ENCODE assay signal across 8 mouse cellular contexts in the genomic region with DNA sequence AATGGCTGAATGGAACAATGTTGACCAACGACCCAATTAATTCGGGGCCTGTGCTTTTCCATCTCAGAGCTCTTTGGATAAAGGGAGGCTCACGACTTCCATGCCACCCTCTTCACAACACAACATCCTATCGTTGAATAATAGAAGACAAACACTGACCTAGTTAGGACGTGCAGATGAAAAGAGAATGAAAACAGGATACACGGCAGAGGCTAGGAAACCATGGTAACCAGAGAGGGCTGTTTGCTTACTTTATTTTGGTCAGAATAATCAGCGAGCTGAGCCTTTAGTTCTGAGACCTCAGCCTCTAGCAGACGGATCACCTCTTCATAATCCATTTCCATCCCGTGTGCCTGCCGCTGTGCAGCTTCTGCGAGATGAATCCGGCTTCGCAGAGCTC.
DNase-seq lines count a peak whose midpoint lies in the region; ATAC-seq and TF ChIP-seq lines count a peak whose summit lies in the region.

No protein-coding gene starts in this region.

- H3K4me2 ChIP-seq in hindbrain, embryonic 11.5 days (replicated peaks; ENCODE audit: low read depth, low read length) = no peak overlapping the region
- H3K4me2 ChIP-seq in liver, postnatal 0 days (ENCODE audit: low read depth, low read length) = no peak overlapping the region

- no peak overlapping the region for H3K4me3 ChIP-seq in hindbrain, embryonic 11.5 days (ENCODE audit: low read depth, low read length)
- no peak overlapping the region for H3K4me3 ChIP-seq in liver, postnatal 0 days (ENCODE audit: low read depth, low read length)

- peaks cover 20% of the 10 kb centered on the region for H3K27me3 ChIP-seq in hindbrain, embryonic 11.5 days (ENCODE audit: control insufficient read depth, insufficient read depth, low read length)
- no peaks in the 10 kb centered on the region for H3K27me3 ChIP-seq in liver, postnatal 0 days (ENCODE audit: insufficient read depth, low read length)

- 26% methylated on average over 13 of the region's 13 CpGs for WGBS in hindbrain, embryonic 11.5 days
- 76% methylated on average over 13 of the region's 13 CpGs for WGBS in liver, postnatal 0 days (ENCODE audit: insufficient replicate concordance)

- H3K9me3 ChIP-seq in hindbrain, embryonic 11.5 days (ENCODE audit: control insufficient read depth, low read length) = no peaks in the 10 kb centered on the region
- no peaks in the 10 kb centered on the region for H3K9me3 ChIP-seq in liver, postnatal 0 days (ENCODE audit: low read length)

- H3K9ac ChIP-seq in hindbrain, embryonic 11.5 days (ENCODE audit: low read depth, low read length) = no peak overlapping the region
- H3K9ac ChIP-seq in liver, postnatal 0 days (replicated peaks) = no peak overlapping the region

- peak; percentile 69; the same call in 1 of the 2 replicates for ATAC-seq in hindbrain, embryonic 11.5 days (ENCODE audit: low FRiP score)
- ATAC-seq in liver, postnatal 0 days = no peak

- no peaks in the 10 kb centered on the region for H3K36me3 ChIP-seq in hindbrain, embryonic 11.5 days (ENCODE audit: control insufficient read depth, insufficient read depth, low read length)
- no peaks in the 10 kb centered on the region for H3K36me3 ChIP-seq in liver, postnatal 0 days (replicated peaks; ENCODE audit: insufficient read depth, low read length)

- peak; percentile 12 for DNase-seq in cerebellum, adult 9-10 months
- no peak for DNase-seq in cerebellum, adult 11-12 months
- DNase-seq in hindbrain, embryonic 11.5 days (ENCODE audit: low spot score) = peak; percentile 37
- peak; percentile 17 to 72 for DNase-seq in left cerebral cortex, postnatal 14 days (ENCODE audit: low spot score in 2 of 2)
- peak; percentile 50 to 60 for DNase-seq in right cerebral cortex, postnatal 10 days (ENCODE audit: low spot score in 2 of 2)
- no peak for DNase-seq in liver, postnatal 0 days
- DNase-seq in natural killer cell, adult 2 months (ENCODE audit: low spot score in 2 of 2) = no peak
- DNase-seq in gastrocnemius, postnatal 4 days (ENCODE audit: low spot score in 2 of 2) = no peak

- no peaks in the 10 kb centered on the region for H3K4me1 ChIP-seq in hindbrain, embryonic 11.5 days (replicated peaks; ENCODE audit: control insufficient read depth, insufficient read depth, low read length)
- no peaks in the 10 kb centered on the region for H3K4me1 ChIP-seq in liver, postnatal 0 days (ENCODE audit: insufficient read depth)

- intact Hi-C loops in left cerebral cortex, postnatal 14 days (cut with DNase I) = no loop called here

- no peak for TF ChIP-seq EP300 in liver, postnatal 0 days (IDR thresholded peaks at IDR 0.05; ENCODE audit: low read depth)

- H3K27ac ChIP-seq in hindbrain, embryonic 11.5 days (ENCODE audit: low read depth, low read length) = no peak overlapping the region
- no peak overlapping the region for H3K27ac ChIP-seq in liver, postnatal 0 days (ENCODE audit: low read depth)

- TF ChIP-seq CTCF in liver, postnatal 0 days (IDR thresholded peaks at IDR 0.05; ENCODE audit: low read depth) = no peak

Comparison
In these comparisons a context has a peak if more than half of its experiments do, and no peak if none do; other contexts are left out.
1. DNase-seq: peak in cerebellum, adult 9-10 months (single experiment), hindbrain, embryonic 11.5 days (single experiment), left cerebral cortex, postnatal 14 days (2 of 2) and right cerebral cortex, postnatal 10 days (2 of 2); none in cerebellum, adult 11-12 months (single experiment), liver, postnatal 0 days (single experiment), natural killer cell, adult 2 months (0 of 2) and gastrocnemius, postnatal 4 days (0 of 2).